Mouse (Mus musculus): ENCODE measurements around the gene Gpc6. TPM values are rescaled to one million over a fixed set of nuclear protein-coding genes. Genes with fewer than 3 reads are reported as not detected.
A peak's percentile ranks its signal among the peaks of the same experiment; 100 is the strongest.

The Gpc6 gene
- 17.1 and 20.7 TPM in 2 replicates for total RNA-seq (2014; rRNA removed; ENCODE audit: low replicate concordance)
- 10.8 and 11.0 TPM in 2 replicates for polyA plus RNA-seq (2015; fragmentation: Nextera tagmentation; extraction: Ambion mirVana)

DNA sequence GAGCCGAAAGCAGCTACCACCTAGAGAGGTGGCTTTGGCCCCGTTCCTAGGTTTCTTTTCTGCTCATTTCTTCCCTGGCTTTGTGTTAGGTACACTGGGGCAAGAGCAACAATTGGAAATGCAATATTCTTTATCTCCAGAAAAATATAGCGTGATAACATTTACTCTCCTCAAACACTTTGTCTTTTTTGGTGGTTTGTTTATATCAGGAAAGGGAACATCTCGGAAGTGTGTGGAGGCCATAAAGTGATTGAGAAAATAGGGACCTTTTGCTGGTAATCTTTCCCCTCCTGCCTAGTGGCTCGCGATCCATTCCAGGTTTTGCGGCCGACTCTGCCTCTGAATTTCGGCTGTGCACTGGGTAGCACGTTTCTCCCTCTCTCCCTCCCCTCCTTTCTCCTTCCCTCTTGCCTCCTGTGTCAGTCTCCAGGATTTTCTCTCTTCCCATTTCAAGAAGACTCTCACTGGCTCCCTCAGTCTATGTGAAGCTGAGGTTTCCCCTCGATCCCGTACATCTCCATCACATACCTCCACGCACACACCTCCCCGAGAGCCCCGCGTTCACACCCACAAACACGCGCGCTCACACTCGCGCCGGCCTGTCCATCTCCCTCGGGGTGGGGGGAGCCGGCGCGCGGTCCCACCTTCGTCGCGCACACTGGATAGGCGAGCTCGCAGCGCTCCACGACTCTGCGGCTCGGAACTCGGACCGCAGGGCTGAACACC, at the start of gene Gpc6:
Gpc6 (plus strand) TSS at position 440 of the 726 bp plus-strand sequence.
- Histone ChIP-seq H3K9ac (replicated peaks; ENCODE audit: low read depth, low read length) (peak within 1 kb of the TSS; percentile 48), H3K9me3 (replicated peaks; ENCODE audit: control insufficient read depth, low read length) (no peaks in the 10 kb centered on the region), H3K27me3 (ENCODE audit: control insufficient read depth, insufficient read depth, low read length) (peaks cover 20% of the 10 kb centered on the region), H3K4me2 (ENCODE audit: low read depth, low read length) (peak within 1 kb of the TSS; percentile 88), H3K4me3 (ENCODE audit: low read depth, low read length) (peak within 1 kb of the TSS; percentile 56), H3K36me3 (replicated peaks; ENCODE audit: control insufficient read depth, insufficient read depth, low read length) (no peaks in the 10 kb centered on the region), H3K4me1 (ENCODE audit: control insufficient read depth, insufficient read depth) (no peaks in the 10 kb centered on the region), H3K27ac (ENCODE audit: low read depth) (peak within 1 kb of the TSS; percentile 47)
- DNase-seq (ENCODE audit: low spot score) (peak; percentile 76), ATAC-seq (ENCODE audit: insufficient read depth, low read depth) (peak; percentile 65)
- TF ChIP-seq CTCF (IDR thresholded peaks at IDR 0.05; ENCODE audit: low read depth), result no peak
- 1% methylated on average over 38 of the region's 38 CpGs for WGBS

DNA sequence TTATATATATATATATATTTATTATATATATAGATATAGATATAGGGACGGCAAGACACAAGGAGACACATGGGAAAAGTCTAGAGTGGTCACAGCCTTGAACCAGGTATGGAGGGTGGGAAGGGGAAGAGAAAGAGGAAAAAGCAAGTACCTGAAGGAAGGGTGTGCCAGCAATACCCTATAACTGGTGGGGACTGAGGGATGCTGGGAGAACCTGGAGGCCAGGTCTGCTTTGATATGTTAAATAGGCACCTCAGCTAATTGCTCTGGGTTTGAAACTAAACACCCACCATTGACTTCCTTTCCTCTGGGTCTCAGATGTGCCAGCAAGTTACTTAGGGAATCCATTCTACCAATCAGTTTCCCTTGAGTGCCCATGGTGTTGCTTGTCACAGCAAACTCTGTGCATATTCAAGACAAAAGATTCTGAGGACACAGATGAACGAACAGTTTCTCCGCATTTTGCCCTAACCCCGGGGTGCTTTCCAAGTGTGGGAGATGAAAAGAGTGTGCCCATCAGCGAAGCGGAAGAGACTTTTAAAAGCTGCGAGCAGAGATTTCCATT, 42.6 kb upstream of the Gpc6 start:
- Histone ChIP-seq H3K27me3 (ENCODE audit: control insufficient read depth, insufficient read depth, low read length) (no peaks in the 10 kb centered on the region), H3K36me3 (replicated peaks; ENCODE audit: control insufficient read depth, insufficient read depth, low read length) (no peaks in the 10 kb centered on the region), H3K4me1 (ENCODE audit: control insufficient read depth, insufficient read depth) (no peaks in the 10 kb centered on the region), H3K4me3 (ENCODE audit: low read depth, low read length) (no peak overlapping the region), H3K9me3 (replicated peaks; ENCODE audit: control insufficient read depth, low read length) (no peaks in the 10 kb centered on the region), H3K9ac (replicated peaks; ENCODE audit: low read depth, low read length) (no peak overlapping the region), H3K4me2 (ENCODE audit: low read depth, low read length) (no peak overlapping the region), H3K27ac (ENCODE audit: low read depth) (no peak overlapping the region)
- TF ChIP-seq EP300 (IDR thresholded peaks at IDR 0.05; ENCODE audit: low read depth) (no peak), CTCF (IDR thresholded peaks at IDR 0.05; ENCODE audit: low read depth) (no peak)
- no peak for DNase-seq (ENCODE audit: low spot score)
- WGBS, result 63% methylated on average over 7 of the region's 7 CpGs
- ATAC-seq (ENCODE audit: insufficient read depth, low read depth), result no peak

DNA sequence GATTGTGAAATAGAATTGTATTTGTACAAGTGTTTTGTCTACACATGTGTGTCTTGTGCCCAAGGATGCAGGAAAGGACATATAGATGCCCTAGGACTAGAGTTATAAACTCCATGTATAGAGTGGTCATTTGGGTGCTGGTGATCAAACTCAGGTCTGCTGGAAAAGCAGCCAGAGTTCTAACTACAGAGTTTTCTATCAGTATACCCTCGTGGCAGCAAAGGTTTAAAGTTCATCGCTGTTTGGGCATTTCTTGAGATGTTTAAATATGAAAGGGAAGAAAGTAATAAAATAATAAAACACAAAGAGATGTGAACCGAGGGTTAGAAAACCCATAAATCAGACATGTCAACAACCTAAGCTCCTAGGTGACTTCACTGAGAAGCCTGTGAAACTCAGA, 30.8 kb upstream of the Gpc6 start:
- ATAC-seq (ENCODE audit: insufficient read depth, low read depth) (no peak), DNase-seq (ENCODE audit: low spot score) (no peak)
- TF ChIP-seq EP300 (IDR thresholded peaks at IDR 0.05; ENCODE audit: low read depth) (no peak), CTCF (IDR thresholded peaks at IDR 0.05; ENCODE audit: low read depth) (no peak)
- H3K4me2 ChIP-seq (ENCODE audit: low read depth, low read length), result no peak overlapping the region
- H3K36me3 ChIP-seq (replicated peaks; ENCODE audit: control insufficient read depth, insufficient read depth, low read length), result no peaks in the 10 kb centered on the region
- H3K27ac ChIP-seq (ENCODE audit: low read depth), result no peak overlapping the region
- no peaks in the 10 kb centered on the region for H3K9me3 ChIP-seq (replicated peaks; ENCODE audit: control insufficient read depth, low read length)
- no peaks in the 10 kb centered on the region for H3K27me3 ChIP-seq (ENCODE audit: control insufficient read depth, insufficient read depth, low read length)
- H3K4me3 ChIP-seq (ENCODE audit: low read depth, low read length), result no peak overlapping the region
- no peak overlapping the region for H3K9ac ChIP-seq (replicated peaks; ENCODE audit: low read depth, low read length)
- no peaks in the 10 kb centered on the region for H3K4me1 ChIP-seq (ENCODE audit: control insufficient read depth, insufficient read depth)
- WGBS, result 64% methylated on average over 3 of the region's 3 CpGs

DNA sequence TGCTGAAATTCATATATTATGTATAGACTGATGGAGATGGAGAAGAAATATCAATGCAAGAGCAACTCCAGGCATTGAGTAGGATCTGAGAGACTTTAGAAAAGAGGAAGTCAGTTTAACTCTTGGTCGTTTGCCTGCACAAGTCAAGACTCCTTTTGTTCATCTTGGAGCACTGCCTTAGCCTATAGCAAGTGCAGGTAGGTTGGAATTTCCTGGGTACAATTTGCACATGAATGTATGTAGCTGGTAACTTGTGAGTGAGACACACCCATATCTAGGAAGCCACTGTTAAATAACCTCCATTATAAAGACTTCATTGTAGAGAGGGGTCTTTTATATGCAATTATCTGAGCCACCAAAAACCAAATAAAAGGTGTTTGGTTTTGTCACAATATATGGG, 27.1 kb upstream of the Gpc6 start:
- TF ChIP-seq CTCF (IDR thresholded peaks at IDR 0.05; ENCODE audit: low read depth) (no peak), EP300 (IDR thresholded peaks at IDR 0.05; ENCODE audit: low read depth) (no peak)
- H3K4me1 ChIP-seq (ENCODE audit: control insufficient read depth, insufficient read depth), result no peaks in the 10 kb centered on the region
- H3K36me3 ChIP-seq (replicated peaks; ENCODE audit: control insufficient read depth, insufficient read depth, low read length), result no peaks in the 10 kb centered on the region
- H3K4me2 ChIP-seq (ENCODE audit: low read depth, low read length), result no peak overlapping the region
- H3K4me3 ChIP-seq (ENCODE audit: low read depth, low read length), result no peak overlapping the region
- no peaks in the 10 kb centered on the region for H3K9me3 ChIP-seq (replicated peaks; ENCODE audit: control insufficient read depth, low read length)
- H3K27ac ChIP-seq (ENCODE audit: low read depth), result no peak overlapping the region
- 33% methylated on average over 1 of the region's 1 CpGs for WGBS
- ATAC-seq (ENCODE audit: insufficient read depth, low read depth) (no peak), DNase-seq (ENCODE audit: low spot score) (no peak)
- H3K9ac ChIP-seq (replicated peaks; ENCODE audit: low read depth, low read length), result no peak overlapping the region
- no peaks in the 10 kb centered on the region for H3K27me3 ChIP-seq (ENCODE audit: control insufficient read depth, insufficient read depth, low read length)

DNA sequence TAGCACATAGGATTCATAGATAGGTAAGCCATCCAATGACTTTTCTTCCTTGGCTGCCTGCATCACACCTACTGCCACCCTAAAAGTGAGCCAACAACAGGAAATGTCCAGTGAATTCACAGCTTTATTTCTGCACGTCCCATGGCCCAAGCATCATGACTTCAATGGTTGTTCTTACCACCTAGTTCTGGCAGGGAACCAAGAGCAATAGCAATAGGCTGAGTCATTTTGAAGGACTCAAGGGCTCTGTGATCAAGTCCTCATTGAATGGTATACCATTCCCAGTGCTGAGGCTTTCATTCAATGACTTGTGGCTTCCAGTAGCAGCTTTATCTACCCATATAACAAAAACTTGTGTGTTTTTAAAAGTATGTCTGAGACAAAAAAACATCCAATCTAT, 13.3 kb upstream of the Gpc6 start:
- DNase-seq (ENCODE audit: low spot score) (no peak), ATAC-seq (ENCODE audit: insufficient read depth, low read depth) (no peak)
- 39% methylated on average over 1 of the region's 1 CpGs for WGBS
- TF ChIP-seq EP300 (IDR thresholded peaks at IDR 0.05; ENCODE audit: low read depth), result no peak
- TF ChIP-seq CTCF (IDR thresholded peaks at IDR 0.05; ENCODE audit: low read depth), result no peak
- Histone ChIP-seq H3K9ac (replicated peaks; ENCODE audit: low read depth, low read length) (no peak overlapping the region), H3K9me3 (replicated peaks; ENCODE audit: control insufficient read depth, low read length) (no peaks in the 10 kb centered on the region), H3K4me2 (ENCODE audit: low read depth, low read length) (no peak overlapping the region), H3K27ac (ENCODE audit: low read depth) (no peak overlapping the region), H3K27me3 (ENCODE audit: control insufficient read depth, insufficient read depth, low read length) (no peaks in the 10 kb centered on the region), H3K4me3 (ENCODE audit: low read depth, low read length) (no peak overlapping the region), H3K4me1 (ENCODE audit: control insufficient read depth, insufficient read depth) (no peaks in the 10 kb centered on the region), H3K36me3 (replicated peaks; ENCODE audit: control insufficient read depth, insufficient read depth, low read length) (no peaks in the 10 kb centered on the region)

Measured in heart, postnatal 0 days (tissue).